Mouse (Mus musculus): ENCODE results near the gene Ccdc97.

Gene Ccdc97

GRCm38 (mm10) chr7:25688810-25689586, 29.9 kb downstream of the Ccdc97 start:
- DNase-seq (ENCODE audit: low spot score) = peak; percentile 87

GRCm38 (mm10) chr7:25687811-25688401, 31.0 kb downstream of the Ccdc97 start:
- DNase-seq (ENCODE audit: low spot score) = peak; percentile 63

GRCm38 (mm10) chr7:25686680-25687531, 32.0 kb downstream of the Ccdc97 start, which contains the start of gene Tgfb1:
Gene Tgfb1, plus strand, starts transcription at chr7:25687002.
- peak; percentile 81 for DNase-seq (ENCODE audit: low spot score)

- DNase-seq (ENCODE audit: low spot score) = no peak
Observed at GRCm38 (mm10) chr7:25685926-25686470, 32.9 kb downstream of the Ccdc97 start.

GRCm38 (mm10) chr7:25684659-25685058, 34.2 kb downstream of the Ccdc97 start:
- no peak for DNase-seq (ENCODE audit: low spot score)

GRCm38 (mm10) chr7:25683474-25684180, 35.3 kb downstream of the Ccdc97 start:
- no peak for DNase-seq (ENCODE audit: low spot score)

- DNase-seq (ENCODE audit: low spot score) = no peak
Observed at GRCm38 (mm10) chr7:25681341-25682231, 37.3 kb downstream of the Ccdc97 start.

GRCm38 (mm10) chr7:25680514-25681258, 38.2 kb downstream of the Ccdc97 start, which contains the start of gene B9d2:
Gene B9d2, plus strand, starts transcription at chr7:25680780.
- peak; percentile 97 for DNase-seq (ENCODE audit: low spot score)

GRCm38 (mm10) chr7:25679971-25680370, 38.9 kb downstream of the Ccdc97 start:
- no peak for DNase-seq (ENCODE audit: low spot score)

- no peak for DNase-seq (ENCODE audit: low spot score)
Observed at GRCm38 (mm10) chr7:25677013-25677412, 41.9 kb downstream of the Ccdc97 start.

GRCm38 (mm10) chr7:25676085-25676781, 42.7 kb downstream of the Ccdc97 start:
- peak; percentile 81 for DNase-seq (ENCODE audit: low spot score)

GRCm38 (mm10) chr7:25675405-25675804, 43.5 kb downstream of the Ccdc97 start:
- DNase-seq (ENCODE audit: low spot score) = no peak

- no peak for DNase-seq (ENCODE audit: low spot score)
Observed at GRCm38 (mm10) chr7:25674719-25675300, 44.1 kb downstream of the Ccdc97 start, which contains the start of gene Tmem91. Gene Tmem91, minus strand, starts transcription at chr7:25675166.

- DNase-seq (ENCODE audit: low spot score) = no peak
Observed at GRCm38 (mm10) chr7:25674297-25674696, 44.6 kb downstream of the Ccdc97 start.

- DNase-seq (ENCODE audit: low spot score) = no peak
Observed at GRCm38 (mm10) chr7:25672442-25672841, 46.4 kb downstream of the Ccdc97 start.

- no peak for DNase-seq (ENCODE audit: low spot score)
Observed at GRCm38 (mm10) chr7:25671686-25672085, 47.2 kb downstream of the Ccdc97 start.

- no peak for DNase-seq (ENCODE audit: low spot score)
Observed at GRCm38 (mm10) chr7:25670096-25670495, 48.8 kb downstream of the Ccdc97 start.

- no peak for DNase-seq (ENCODE audit: low spot score)
Observed at GRCm38 (mm10) chr7:25669631-25670030, 49.3 kb downstream of the Ccdc97 start.

GRCm38 (mm10) chr7:25669158-25669557, 49.7 kb downstream of the Ccdc97 start:
- DNase-seq (ENCODE audit: low spot score) = no peak
